Mouse (Mus musculus) C2C12 (cell line): ENCODE data around the gene Actbl2.

ENCODE experiments used
- CTCF ChIP-seq: IDR thresholded peaks from one replicate; pipeline ENCODE4 v1.5.1; 2011; ENCODE audit not compliant: control insufficient read depth, insufficient read depth, insufficient read length
- USF1 ChIP-seq: IDR thresholded peaks from one replicate; pipeline ENCODE4 v1.6.1; 2011; ENCODE audit warnings: low read depth, mild to moderate bottlenecking, control low read depth, moderate library complexity

DNA sequence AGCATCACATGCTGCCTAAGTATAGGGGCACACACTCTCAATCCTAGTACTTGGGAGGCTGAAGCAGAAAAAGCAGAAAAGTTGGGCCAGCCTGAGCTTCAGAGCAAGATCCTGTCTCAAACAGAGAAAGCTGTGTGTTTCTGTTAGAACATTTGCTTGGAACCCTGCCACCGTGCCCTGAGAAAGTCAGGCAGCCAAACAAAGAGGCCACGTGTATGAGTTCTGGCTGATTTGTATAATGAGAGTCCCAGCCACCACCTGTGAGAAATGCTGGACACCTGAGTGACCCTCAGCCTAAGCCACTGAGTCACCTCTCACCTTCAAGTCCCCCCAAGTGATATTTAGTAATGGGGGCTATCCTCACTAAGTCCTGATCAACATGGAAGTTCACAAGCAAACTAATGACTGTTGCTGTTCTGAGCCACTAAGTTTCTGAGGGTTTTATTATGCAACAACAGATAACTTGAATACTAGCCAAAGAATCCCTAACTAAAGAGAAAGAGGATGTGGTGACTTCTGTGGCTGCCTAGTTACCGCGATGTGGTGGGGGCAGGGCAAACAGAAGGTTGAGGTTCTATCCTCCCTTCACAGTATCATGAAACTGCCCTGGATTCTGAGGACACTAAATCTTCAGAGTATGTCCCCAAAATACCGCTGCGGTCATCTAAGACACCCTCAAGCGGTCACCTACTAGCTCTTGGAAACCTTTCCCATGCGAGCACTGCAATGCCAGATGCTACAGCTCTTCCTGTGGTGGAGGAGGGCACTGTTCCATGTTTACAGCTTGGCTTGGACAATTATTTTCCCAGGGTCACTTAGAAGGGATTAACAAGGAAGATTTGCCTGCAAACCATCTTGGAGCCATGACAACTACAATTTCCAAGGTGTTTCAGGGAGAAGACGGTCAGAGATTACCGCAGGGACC lies 31.9 kb downstream of the Actbl2 start:
- TF ChIP-seq CTCF: no peak
- no peak for TF ChIP-seq USF1
